Mouse (Mus musculus): ENCODE data around the gene Lalba. TPM values are rescaled to one million over a fixed set of nuclear protein-coding genes. Genes with fewer than 3 reads are reported as not detected.
"Not testable (repeated sequence)": the region's sequence is repeated elsewhere in the genome, so short reads cannot be mapped to it uniquely, and the experiment has no call there.

Lalba gene
- not detected in 2 replicates for polyA plus RNA-seq (2016; fragmentation: Nextera tagmentation; extraction: Ambion mirVana)

- Histone ChIP-seq H3K9me3 (no peaks in the 10 kb centered on the region), H3K36me3 (no peaks in the 10 kb centered on the region), H3K27me3 (ENCODE audit: insufficient read depth, poor library complexity, severe bottlenecking) (no peaks in the 10 kb centered on the region; the same call in 1 of the 2 replicates), H3K4me1 (0 out of 2 replicates have a peak, but pooled peaks cover 3% of the 10 kb centered on the region), H3K27ac (no peak within 1 kb of the TSS), H3K4me3 (no peak within 1 kb of the TSS)
- DNase-seq (ENCODE audit: low spot score): no peak
- 53% methylated on average over 3 of the region's 3 CpGs for WGBS
Measured at GRCm38 (mm10) chr15:98482701-98483100, at the start of gene Lalba. TSS of gene Lalba (minus strand) at chr15:98482721.

GRCm38 (mm10) chr15:98532281-98532680, 49.8 kb upstream of the Lalba start:
- H3K36me3 ChIP-seq: peaks cover 53% of the 10 kb centered on the region
- 38% methylated on average over 5 of the region's 5 CpGs for WGBS
- H3K27ac ChIP-seq: peak overlapping the region; percentile 100; the same call in 1 of the 2 replicates

GRCm38 (mm10) chr15:98528066-98528563, 45.6 kb upstream of the Lalba start:
- Histone ChIP-seq H3K9me3 (no peaks in the 10 kb centered on the region), H3K4me1 (peaks cover 6% of the 10 kb centered on the region), H3K27ac (no peak overlapping the region), H3K4me3 (no peak overlapping the region), H3K36me3 (peaks cover 94% of the 10 kb centered on the region), H3K27me3 (ENCODE audit: insufficient read depth, poor library complexity, severe bottlenecking) (no peaks in the 10 kb centered on the region)
- DNase-seq (ENCODE audit: low spot score): no peak
- 80% methylated on average over 5 of the region's 5 CpGs for whole genome bisulfite sequencing

More at GRCm38 (mm10) chr15:98532281-98532680, 49.8 kb upstream of the Lalba start:
- Histone ChIP-seq H3K27me3 (ENCODE audit: insufficient read depth, poor library complexity, severe bottlenecking) (no peaks in the 10 kb centered on the region), H3K4me3 (peak overlapping the region; percentile 95), H3K9me3 (no peaks in the 10 kb centered on the region), H3K4me1 (peaks cover 8% of the 10 kb centered on the region)
- DNase-seq (ENCODE audit: low spot score): peak; percentile 74

DNA sequence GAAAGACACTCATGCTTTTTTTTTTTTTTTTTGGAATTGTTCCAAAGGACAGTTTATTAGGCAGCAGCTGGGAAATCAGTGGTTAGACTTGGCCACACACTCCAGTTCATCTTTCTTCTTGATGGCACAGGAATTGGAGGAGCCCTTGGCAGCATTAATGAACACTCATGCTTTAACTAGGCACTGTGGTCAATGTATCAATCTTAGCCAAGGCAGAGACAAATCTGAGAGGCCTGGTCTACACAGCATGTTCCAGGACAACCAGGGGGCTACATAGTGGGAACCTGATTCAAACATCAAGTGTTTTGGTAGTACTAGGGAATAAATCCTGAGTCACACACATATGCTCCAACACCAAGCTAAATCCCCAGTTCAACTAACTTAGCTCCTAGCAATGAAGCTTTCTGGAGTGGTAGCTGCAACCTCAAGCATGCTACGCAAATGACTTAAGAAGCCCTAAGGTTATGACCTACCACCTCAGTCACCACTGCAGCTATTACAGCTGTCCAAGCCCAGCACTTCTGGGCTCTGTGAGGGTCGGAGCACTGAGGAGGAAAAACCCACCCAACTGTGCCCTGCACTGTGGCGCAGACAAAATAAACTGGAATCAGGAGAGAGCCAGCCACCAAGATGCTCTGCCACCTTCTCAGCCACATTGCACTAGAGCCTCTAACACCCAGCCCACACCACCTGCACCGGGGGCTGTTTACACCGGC, 44.7 kb upstream of the Lalba start:
- H3K27me3 ChIP-seq (ENCODE audit: insufficient read depth, poor library complexity, severe bottlenecking): no peaks in the 10 kb centered on the region
- no peaks in the 10 kb centered on the region for H3K9me3 ChIP-seq
- peaks cover 2% of the 10 kb centered on the region for H3K4me1 ChIP-seq
- H3K27ac ChIP-seq: no peak overlapping the region
- peaks cover 98% of the 10 kb centered on the region for H3K36me3 ChIP-seq
- 93% methylated on average over 5 of the region's 5 CpGs for WGBS
- no peak for DNase-seq (ENCODE audit: low spot score)
- no peak overlapping the region for H3K4me3 ChIP-seq

GRCm38 (mm10) chr15:98526057-98526456, 43.5 kb upstream of the Lalba start:
- Histone ChIP-seq H3K4me3 (no peak overlapping the region), H3K4me1 (no peaks in the 10 kb centered on the region), H3K36me3 (peaks cover 98% of the 10 kb centered on the region), H3K27me3 (ENCODE audit: insufficient read depth, poor library complexity, severe bottlenecking) (no peaks in the 10 kb centered on the region), H3K9me3 (no peaks in the 10 kb centered on the region), H3K27ac (no peak overlapping the region)
- no peak for DNase-seq (ENCODE audit: low spot score)
- 73% methylated on average over 5 of the region's 5 CpGs for WGBS

- Histone ChIP-seq H3K9me3 (no peaks in the 10 kb centered on the region), H3K4me1 (no peaks in the 10 kb centered on the region), H3K27me3 (ENCODE audit: insufficient read depth, poor library complexity, severe bottlenecking) (no peaks in the 10 kb centered on the region), H3K36me3 (peaks cover 83% of the 10 kb centered on the region), H3K27ac (no peak overlapping the region), H3K4me3 (no peak overlapping the region)
- 96% methylated on average over 3 of the region's 3 CpGs for WGBS
- DNase-seq (ENCODE audit: low spot score): no peak
Measured at GRCm38 (mm10) chr15:98521245-98521644, 38.7 kb upstream of the Lalba start.

- H3K4me3 ChIP-seq: no peak overlapping the region
- no peaks in the 10 kb centered on the region for H3K27me3 ChIP-seq (ENCODE audit: insufficient read depth, poor library complexity, severe bottlenecking)
- 71% methylated on average over 16 of the region's 16 CpGs for WGBS
- peaks cover 7% of the 10 kb centered on the region for H3K4me1 ChIP-seq
- DNase-seq (ENCODE audit: low spot score): peak; percentile 80
- H3K27ac ChIP-seq: no peak overlapping the region
- peaks cover 48% of the 10 kb centered on the region for H3K36me3 ChIP-seq
- no peaks in the 10 kb centered on the region for H3K9me3 ChIP-seq
Measured at GRCm38 (mm10) chr15:98517380-98518355, 35.1 kb upstream of the Lalba start.

GRCm38 (mm10) chr15:98514845-98515244, 32.3 kb upstream of the Lalba start:
- H3K36me3 ChIP-seq: peaks cover 19% of the 10 kb centered on the region
- WGBS: 49% methylated on average over 2 of the region's 2 CpGs
- DNase-seq (ENCODE audit: low spot score); H3K27ac ChIP-seq; H3K9me3 ChIP-seq; H3K27me3 ChIP-seq (ENCODE audit: insufficient read depth, poor library complexity, severe bottlenecking); H3K4me3 ChIP-seq: not testable (repeated sequence)
- peaks cover 18% of the 10 kb centered on the region for H3K4me1 ChIP-seq

DNA sequence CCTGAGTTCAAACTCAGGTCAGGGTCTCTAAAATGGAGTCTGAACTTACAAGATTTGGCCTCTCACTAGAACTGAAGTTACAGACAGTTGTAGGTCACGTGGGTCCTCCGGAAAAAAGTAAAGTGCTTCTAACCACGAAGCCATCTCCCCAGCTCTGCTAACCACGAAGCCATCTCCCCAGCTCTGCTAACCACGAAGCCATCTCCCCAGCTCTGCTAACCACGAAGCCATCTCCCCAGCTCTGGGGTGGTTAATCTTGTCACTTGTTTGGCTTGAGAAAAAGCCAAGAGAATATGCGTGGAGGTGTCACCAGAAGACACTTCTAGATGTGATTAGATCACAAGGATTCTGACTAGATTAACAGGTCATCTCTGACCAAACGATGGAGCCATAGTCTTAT, 31.6 kb upstream of the Lalba start:
- Histone ChIP-seq H3K4me1 (peaks cover 18% of the 10 kb centered on the region), H3K9me3 (no peaks in the 10 kb centered on the region), H3K27me3 (ENCODE audit: insufficient read depth, poor library complexity, severe bottlenecking) (no peaks in the 10 kb centered on the region), H3K27ac (no peak overlapping the region), H3K36me3 (peaks cover 14% of the 10 kb centered on the region), H3K4me3 (no peak overlapping the region)
- WGBS: 82% methylated on average over 8 of the region's 8 CpGs
- DNase-seq (ENCODE audit: low spot score): no peak

DNA sequence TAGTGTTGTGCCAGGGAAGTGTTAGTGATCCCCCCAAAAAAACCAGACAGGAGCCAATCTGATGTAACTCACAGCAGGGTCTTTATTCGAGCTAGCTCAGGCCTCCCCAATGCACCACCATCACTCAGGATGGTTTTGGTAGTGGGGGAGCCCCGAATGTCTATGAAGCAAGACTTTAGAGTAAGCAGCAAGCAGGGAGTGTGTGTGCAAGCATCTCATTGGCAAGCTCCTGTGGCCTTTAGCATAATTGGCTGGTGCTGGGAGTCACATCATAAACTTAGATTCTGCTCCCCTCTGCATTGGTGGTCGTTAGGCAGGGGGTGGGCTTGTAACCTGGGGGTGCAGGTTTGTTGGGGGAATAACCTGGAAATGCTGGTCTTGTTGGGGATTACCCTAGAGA, 31.2 kb upstream of the Lalba start:
- not testable (repeated sequence) for DNase-seq (ENCODE audit: low spot score); H3K9me3 ChIP-seq; H3K27me3 ChIP-seq (ENCODE audit: insufficient read depth, poor library complexity, severe bottlenecking); H3K27ac ChIP-seq; H3K4me3 ChIP-seq
- 65% methylated on average over 3 of the region's 3 CpGs for WGBS
- H3K4me1 ChIP-seq: peaks cover 18% of the 10 kb centered on the region
- H3K36me3 ChIP-seq: peaks cover 14% of the 10 kb centered on the region

DNA sequence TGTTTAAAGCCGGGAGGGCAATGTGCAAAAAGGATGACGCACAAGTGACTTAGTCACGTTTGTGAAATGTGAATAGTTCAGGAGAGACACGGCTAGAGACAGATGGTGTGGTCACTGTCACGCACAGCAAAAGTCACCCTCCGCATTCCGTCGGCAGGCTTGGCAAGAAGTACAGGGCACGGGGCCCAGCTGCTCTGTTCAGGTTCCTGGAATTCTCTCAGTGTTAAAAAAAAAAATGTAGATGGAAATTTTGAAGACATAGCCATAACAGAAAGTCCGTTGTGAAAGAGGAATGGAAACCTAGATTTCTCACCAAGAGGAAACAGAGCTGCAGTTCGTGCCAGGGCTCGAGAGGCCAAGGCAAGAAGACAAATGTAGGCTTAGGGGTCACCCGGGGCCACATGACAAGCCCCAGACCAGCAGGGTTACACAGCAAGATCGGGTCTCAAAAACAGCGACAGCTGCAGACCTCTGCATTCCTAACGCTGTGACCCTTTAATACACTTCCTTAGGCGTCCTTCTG, 30.3 kb upstream of the Lalba start:
- no peak overlapping the region for H3K27ac ChIP-seq

GRCm38 (mm10) chr15:98512232-98512631, 29.7 kb upstream of the Lalba start:
- 38% methylated on average over 8 of the region's 8 CpGs for WGBS
- Histone ChIP-seq H3K27ac (no peak overlapping the region), H3K9me3 (no peaks in the 10 kb centered on the region), H3K36me3 (0 out of 2 replicates have a peak, but pooled peaks cover 3% of the 10 kb centered on the region), H3K27me3 (ENCODE audit: insufficient read depth, poor library complexity, severe bottlenecking) (no peaks in the 10 kb centered on the region), H3K4me1 (peaks cover 18% of the 10 kb centered on the region), H3K4me3 (no peak overlapping the region)
- no peak for DNase-seq (ENCODE audit: low spot score)

More for the DNA sequence above, 30.3 kb upstream of the Lalba start:
- peaks cover 18% of the 10 kb centered on the region for H3K4me1 ChIP-seq
- peaks cover 6% of the 10 kb centered on the region for H3K36me3 ChIP-seq
- H3K27me3 ChIP-seq (ENCODE audit: insufficient read depth, poor library complexity, severe bottlenecking): no peaks in the 10 kb centered on the region
- no peaks in the 10 kb centered on the region for H3K9me3 ChIP-seq
- DNase-seq (ENCODE audit: low spot score): no peak
- no peak overlapping the region for H3K4me3 ChIP-seq
- WGBS: 45% methylated on average over 17 of the region's 17 CpGs

Data from heart, embryonic 10.5 days (tissue).